Mouse (Mus musculus) heart, adult 2 months (tissue): ENCODE measurements around the gene Krt19.

Experiments used
- CTCF ChIP-seq: fragments of 200-600 bp; IDR thresholded peaks from 2 replicates; pipeline ENCODE4 v1.8.1; 2022; ENCODE audit warnings: antibody characterized with exemption, mild to moderate bottlenecking, moderate library complexity
- EP300 ChIP-seq: fragments of 200-500 bp; IDR thresholded peaks from 2 replicates; pipeline ENCODE4 v1.6.1; 2011; ENCODE audit warnings: low read depth, low read length, control low read depth; ENCODE audit not compliant: insufficient read depth
- POLR2A ChIP-seq: fragments of 200-500 bp; IDR thresholded peaks from 2 replicates; pipeline ENCODE4 v1.6.1; 2011; ENCODE audit warnings: mild to moderate bottlenecking, low read depth, low read length, control low read depth; ENCODE audit not compliant: insufficient read depth

DNA sequence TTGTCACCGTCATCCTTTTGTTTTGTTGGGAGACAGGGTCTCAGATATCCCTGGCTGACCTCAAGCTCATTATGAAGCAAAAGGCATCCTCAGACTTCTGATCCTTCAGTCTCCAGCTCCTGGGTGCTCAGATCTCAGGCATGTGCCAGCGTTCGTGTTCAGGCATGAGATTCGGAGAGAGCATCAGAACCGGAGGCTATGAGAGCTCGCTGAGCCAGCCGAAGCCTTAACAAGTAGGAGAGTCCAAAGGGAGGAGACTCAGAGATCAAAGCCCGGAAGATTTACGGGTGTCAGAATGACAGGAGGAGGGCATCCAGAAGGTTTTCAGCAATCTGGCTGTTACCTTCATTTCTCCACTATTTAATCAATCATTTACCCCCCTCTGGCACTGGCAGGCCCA is 28.3 kb upstream of the Krt19 start:
- TF ChIP-seq POLR2A (no peak), CTCF (no peak), EP300 (no peak)
